Mouse (Mus musculus) activated CD4-positive, CD25-positive, alpha-beta regulatory T cell (primary cell): ENCODE results near the gene Aldh1a2. TPM values are rescaled to one million over a fixed set of nuclear protein-coding genes. Genes with fewer than 3 reads are reported as not detected.

Experiments used
- polyA plus RNA-seq, 2 experiments: library from polyadenylated mRNA; unstranded; fragments of 100-300 nt; shearing (Covaris generic); gene quantifications; one replicate each; pipeline ENCODE4 v1.2.1; 2017

Gene Aldh1a2
- polyA plus RNA-seq: under 1 TPM in 1 of 2 experiments, not detected in 1; 0.18 TPM

DNA sequence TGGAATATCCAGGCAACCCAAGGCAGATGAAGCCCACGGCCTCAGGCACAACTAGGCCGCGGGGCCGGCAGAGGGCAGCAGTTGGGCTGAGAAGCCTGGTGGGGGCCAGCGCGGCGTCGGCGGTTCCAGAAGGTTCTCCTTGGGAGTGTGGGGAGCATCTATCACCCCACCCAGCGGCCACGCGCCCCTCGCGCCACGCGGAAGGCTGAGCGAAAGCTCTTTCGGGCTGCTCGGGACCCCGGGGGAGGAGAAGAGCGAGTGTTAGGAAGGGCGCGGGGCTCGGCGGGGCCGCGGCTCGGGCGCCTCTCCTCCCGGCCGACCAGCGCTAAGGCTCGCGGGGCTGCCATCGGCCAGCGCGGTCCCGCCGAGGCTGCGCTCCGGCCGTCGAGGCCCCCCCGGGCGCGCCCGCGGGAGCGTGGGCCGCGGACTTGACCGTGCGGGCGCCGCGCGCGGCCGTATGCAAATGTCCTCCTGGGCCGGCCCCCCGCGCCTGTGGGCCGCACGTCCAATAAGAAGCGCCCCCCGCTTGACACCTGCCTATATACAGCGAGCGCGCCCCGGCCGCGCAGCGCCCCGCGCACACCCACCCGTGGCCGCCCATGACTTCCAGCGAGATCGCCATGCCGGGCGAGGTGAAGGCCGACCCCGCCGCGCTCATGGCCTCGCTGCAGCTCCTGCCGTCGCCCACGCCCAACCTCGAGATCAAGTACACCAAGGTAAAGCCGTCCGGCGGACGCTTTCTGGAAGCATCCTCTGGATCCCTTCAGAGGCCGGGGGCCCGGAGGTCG is at the start of gene Aldh1a2:
Gene Aldh1a2 (plus strand): TSS at position 542 of the 788 bp plus-strand sequence.

DNA sequence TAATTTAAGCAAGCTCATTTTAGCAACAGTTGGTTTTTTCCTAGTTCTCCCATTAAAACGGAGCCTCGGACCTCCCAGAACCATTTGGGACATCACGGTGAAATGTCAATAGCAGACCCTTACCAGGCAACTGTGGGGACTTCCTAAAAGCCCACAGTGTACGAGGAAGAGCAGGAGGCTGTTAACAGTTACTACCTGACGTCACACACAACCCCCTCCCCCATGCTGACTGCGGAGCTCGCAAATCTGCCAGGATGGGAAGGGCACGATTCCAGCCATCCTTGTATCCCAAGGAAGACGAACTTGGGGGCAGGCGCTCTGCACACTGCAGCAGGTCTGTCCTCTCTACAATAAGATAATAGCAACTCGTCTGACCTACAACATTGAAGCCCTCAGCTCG is 47.1 kb upstream of the Aldh1a2 start, which contains the start of gene Aqp9:
Gene Aqp9 (minus strand): TSS at position 172 of the 400 bp plus-strand sequence.

Other genes starting within 250 kb of the Aldh1a2 start
- 1 to 10 TPM in 1 of 2 experiments, not detected in 1; 1.9 TPM for gene Aqp9, start 47.1 kb upstream of the Aldh1a2 start, polyA plus RNA-seq